Comparison of ENCODE assay signal across 7 mouse cellular contexts in genomic region chr4:149048625-149049228, GRCm38 (mm10). TPM values are rescaled to one million over a fixed set of nuclear protein-coding genes. Genes with fewer than 3 reads are reported as not detected.
A peak's percentile ranks its signal among the peaks of the same experiment; 100 is the strongest.
DNase-seq lines count a peak whose midpoint lies in the region; ATAC-seq and TF ChIP-seq lines count a peak whose summit lies in the region.

No protein-coding gene starts in this region.

- H3K4me3 ChIP-seq in ES-Bruce4 (ENCODE audit: low read depth, low read length): no peak overlapping the region
- H3K4me3 ChIP-seq in small intestine, adult 2 months (ENCODE audit: low read depth, low read length): no peak overlapping the region

- no peak for TF ChIP-seq CTCF in ES-Bruce4 (IDR thresholded peaks at IDR 0.05; ENCODE audit: low read depth, low read length)
- TF ChIP-seq CTCF in small intestine, adult 2 months (IDR thresholded peaks at IDR 0.05; ENCODE audit: extremely low read depth, insufficient read length, insufficient replicate concordance, low read depth, low read length): no peak

- H3K36me3 ChIP-seq in ES-Bruce4 (ENCODE audit: control insufficient read depth, insufficient read depth, low read length, poor library complexity, severe bottlenecking): no peaks in the 10 kb centered on the region
- no peaks in the 10 kb centered on the region for H3K36me3 ChIP-seq in small intestine, adult 2 months (ENCODE audit: control insufficient read depth, insufficient read depth, low read length)

- TF ChIP-seq POLR2A in ES-Bruce4 (IDR thresholded peaks at IDR 0.05; ENCODE audit: insufficient read depth, low read length): no peak
- no peak for TF ChIP-seq POLR2A in small intestine, adult 2 months (IDR thresholded peaks at IDR 0.05; ENCODE audit: low read depth, low read length)

- H3K4me1 ChIP-seq in ES-Bruce4 (ENCODE audit: control insufficient read depth, insufficient read depth, low read length): peaks cover 9% of the 10 kb centered on the region
- peaks cover 13% of the 10 kb centered on the region for H3K4me1 ChIP-seq in small intestine, adult 2 months (ENCODE audit: control insufficient read depth, insufficient read depth, insufficient read length, low read length)

- no peaks in the 10 kb centered on the region for H3K9me3 ChIP-seq in ES-Bruce4 (replicated peaks; ENCODE audit: control insufficient read depth, insufficient read depth, low read length, poor library complexity, severe bottlenecking)

- H3K27me3 ChIP-seq in ES-Bruce4 (ENCODE audit: control insufficient read depth, insufficient read depth, low read length, poor library complexity, severe bottlenecking): no peaks in the 10 kb centered on the region
- H3K27me3 ChIP-seq in small intestine, adult 2 months (ENCODE audit: control insufficient read depth, insufficient read depth, low read length): no peaks in the 10 kb centered on the region

- no peak for ATAC-seq in erythroblast, adult 5-6 weeks (replicated peaks; ENCODE audit: low FRiP score, poor library complexity, severe bottlenecking)

- peak; percentile 34 for DNase-seq in embryo, embryonic 9.5 days (ENCODE audit: extremely low spot score)
- DNase-seq in heart, postnatal 4 days: peak; percentile 37
- peak; percentile 33 for DNase-seq in liver
- no peak for DNase-seq in yolk sac, embryonic 10.5 days (ENCODE audit: low spot score)

- no peak for TF ChIP-seq EP300 in ES-Bruce4 (IDR thresholded peaks at IDR 0.05; ENCODE audit: insufficient read depth, low read depth, low read length)

- WGBS in small intestine, adult 2 months: 30% methylated on average over 10 of the region's 10 CpGs

- H3K9ac ChIP-seq in ES-Bruce4 (ENCODE audit: low read depth, poor library complexity, severe bottlenecking): no peak overlapping the region

- peak overlapping the region; percentile 36; the same call in 1 of the 2 replicates for H3K27ac ChIP-seq in ES-Bruce4 (ENCODE audit: insufficient read depth, low read length)
- H3K27ac ChIP-seq in small intestine, adult 2 months (ENCODE audit: insufficient read depth, low read depth, low read length): peak overlapping the region; percentile 19; the same call in 1 of the 2 replicates

RNA-seq across cellular contexts. Expression of gene Pex14, which starts 50.9 kb away (rescaled TPM):
- polyA plus RNA-seq in ES-Bruce4 (2011; ENCODE audit: insufficient read depth, insufficient read length, low read depth, missing spikeins): 31.2 and 32.4 TPM in 2 replicates
- total RNA-seq in heart, postnatal 4 days (2021): 10 to 100 TPM; 26.5 to 30.2 TPM
- 23.1 and 49.4 TPM in 2 replicates for polyA plus RNA-seq in small intestine, adult 2 months (2012; rRNA removed)
- 1.9 and 6.3 TPM in 2 replicates for total RNA-seq in erythroblast, adult 5-6 weeks (2015; ENCODE audit: low replicate concordance)
- total RNA-seq in erythroblast, adult 5-6 weeks (2017; ENCODE audit: low replicate concordance): 3.2 and 5.6 TPM in 2 replicates

RNA-seq across cellular contexts. Expression of gene Dffa, which starts 55.2 kb away (rescaled TPM):
- 15.5 and 15.8 TPM in 2 replicates for polyA plus RNA-seq in ES-Bruce4 (2011; ENCODE audit: insufficient read depth, insufficient read length, low read depth, missing spikeins)
- total RNA-seq in heart, postnatal 4 days (2021): 10 to 100 TPM; 30.5 to 33.9 TPM
- polyA plus RNA-seq in small intestine, adult 2 months (2012; rRNA removed): 7.8 and 13.7 TPM in 2 replicates
- total RNA-seq in erythroblast, adult 5-6 weeks (2015; ENCODE audit: low replicate concordance): 4.8 and 9.4 TPM in 2 replicates
- total RNA-seq in erythroblast, adult 5-6 weeks (2017; ENCODE audit: low replicate concordance): 2.6 and 3.9 TPM in 2 replicates
